Mouse (Mus musculus): ENCODE measurements around the gene Fgfr2. TPM values are rescaled to one million over a fixed set of nuclear protein-coding genes. Genes with fewer than 3 reads are reported as not detected.
A peak's percentile ranks its signal among the peaks of the same experiment; 100 is the strongest.
"Not testable (repeated sequence)": the region's sequence is repeated elsewhere in the genome, so short reads cannot be mapped to it uniquely, and the experiment has no call there.

Fgfr2 gene
- polyA plus RNA-seq, 1 experiment: 52.3 TPM

GRCm38 (mm10) chr7:132443769-132444168 lies 679.4 kb downstream of the Fgfr2 start:
- TF ChIP-seq POLR2A (IDR thresholded peaks at IDR 0.05; ENCODE audit: borderline replicate concordance, extremely low read depth, insufficient read depth, insufficient read length, poor library complexity, severe bottlenecking) (no peak), CTCF (IDR thresholded peaks at IDR 0.05; ENCODE audit: borderline replicate concordance, extremely low read depth, insufficient read depth, insufficient read length) (no peak)
- DNase-seq (ENCODE audit: low read depth): no peak

- no peak for TF ChIP-seq POLR2A (IDR thresholded peaks at IDR 0.05; ENCODE audit: borderline replicate concordance, extremely low read depth, insufficient read depth, insufficient read length, poor library complexity, severe bottlenecking)
- TF ChIP-seq CTCF (IDR thresholded peaks at IDR 0.05; ENCODE audit: borderline replicate concordance, extremely low read depth, insufficient read depth, insufficient read length): no peak
- no peak for DNase-seq (ENCODE audit: low read depth)
Measured at GRCm38 (mm10) chr7:132443134-132443533, 680.0 kb downstream of the Fgfr2 start.

GRCm38 (mm10) chr7:132442133-132442763 lies 680.9 kb downstream of the Fgfr2 start:
- DNase-seq (ENCODE audit: low read depth): not testable (repeated sequence)

GRCm38 (mm10) chr7:132439916-132440315 lies 683.2 kb downstream of the Fgfr2 start:
- TF ChIP-seq CTCF (IDR thresholded peaks at IDR 0.05; ENCODE audit: borderline replicate concordance, extremely low read depth, insufficient read depth, insufficient read length): no peak
- no peak for TF ChIP-seq POLR2A (IDR thresholded peaks at IDR 0.05; ENCODE audit: borderline replicate concordance, extremely low read depth, insufficient read depth, insufficient read length, poor library complexity, severe bottlenecking)
- no peak for DNase-seq (ENCODE audit: low read depth)

DNA sequence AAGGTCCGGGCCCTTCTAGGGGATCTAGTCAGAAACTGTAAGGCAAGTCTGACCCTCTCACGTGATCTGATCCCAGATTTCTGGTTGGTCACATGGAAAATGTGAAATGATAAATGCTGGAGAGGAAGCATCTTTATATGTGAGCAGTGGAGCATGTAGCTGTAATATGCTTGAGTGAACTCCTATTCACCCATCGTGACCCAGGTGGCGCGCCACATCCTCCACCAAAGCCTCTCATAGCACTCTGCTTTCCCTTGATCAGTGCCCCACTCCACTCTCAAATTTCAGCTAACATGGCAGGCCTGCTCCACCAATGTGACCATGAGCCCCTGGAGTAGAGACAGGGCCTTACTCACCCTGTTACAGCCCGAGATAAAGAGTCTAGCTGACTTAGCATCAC lies 685.1 kb downstream of the Fgfr2 start:
- TF ChIP-seq POLR2A (IDR thresholded peaks at IDR 0.05; ENCODE audit: borderline replicate concordance, extremely low read depth, insufficient read depth, insufficient read length, poor library complexity, severe bottlenecking) (no peak), CTCF (IDR thresholded peaks at IDR 0.05; ENCODE audit: borderline replicate concordance, extremely low read depth, insufficient read depth, insufficient read length) (no peak)
- no peak for DNase-seq (ENCODE audit: low read depth)

DNA sequence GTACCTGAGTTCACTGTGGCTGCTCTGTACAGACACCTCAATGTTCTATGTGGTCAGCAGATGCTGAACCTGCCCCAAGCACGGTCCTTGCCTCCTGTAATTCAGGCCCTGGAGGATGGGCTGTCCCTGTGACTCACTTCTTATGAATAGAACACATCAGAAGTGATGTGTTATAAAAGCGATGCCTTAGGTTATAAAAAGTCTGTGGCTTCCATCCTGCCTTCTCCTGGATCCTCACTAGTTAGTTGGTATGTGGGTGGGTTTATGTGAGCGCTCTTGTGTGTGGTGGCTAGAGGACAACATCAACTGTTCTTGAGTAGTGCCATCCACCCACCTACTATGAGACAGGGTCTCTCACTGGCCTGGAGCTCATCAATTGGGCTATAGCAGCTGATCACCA lies 685.7 kb downstream of the Fgfr2 start:
- no peak for DNase-seq (ENCODE audit: low read depth)
- TF ChIP-seq CTCF (IDR thresholded peaks at IDR 0.05; ENCODE audit: borderline replicate concordance, extremely low read depth, insufficient read depth, insufficient read length) (no peak), POLR2A (IDR thresholded peaks at IDR 0.05; ENCODE audit: borderline replicate concordance, extremely low read depth, insufficient read depth, insufficient read length, poor library complexity, severe bottlenecking) (no peak)

DNA sequence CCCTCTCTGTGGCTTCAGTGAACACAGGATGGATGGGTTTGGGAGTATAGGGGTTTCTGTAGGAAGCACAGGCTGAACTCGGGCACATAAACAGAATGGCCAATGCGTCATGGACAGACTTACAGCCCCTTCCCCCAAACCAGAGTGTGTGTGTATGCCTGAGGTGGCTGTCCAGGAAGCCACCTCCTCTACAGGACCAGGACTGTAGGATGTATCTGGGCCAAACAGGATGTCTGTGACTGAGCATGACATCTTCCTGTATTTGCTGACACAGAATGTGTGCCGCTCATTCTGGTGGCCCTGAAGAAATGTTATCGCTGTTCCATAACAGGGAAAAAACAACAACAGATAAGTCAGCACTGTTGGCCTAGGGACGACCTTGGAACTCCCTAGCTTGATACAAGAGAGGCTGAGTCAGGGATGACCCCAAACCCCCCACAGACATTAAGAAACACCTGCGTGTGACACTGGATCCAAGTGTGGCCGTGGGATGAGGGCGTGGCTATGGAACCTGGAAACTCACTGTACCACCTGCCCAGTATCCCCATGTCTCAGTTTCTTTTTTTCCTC lies 687.6 kb downstream of the Fgfr2 start:
- DNase-seq (ENCODE audit: low read depth): no peak
- no peak for TF ChIP-seq CTCF (IDR thresholded peaks at IDR 0.05; ENCODE audit: borderline replicate concordance, extremely low read depth, insufficient read depth, insufficient read length)
- TF ChIP-seq POLR2A (IDR thresholded peaks at IDR 0.05; ENCODE audit: borderline replicate concordance, extremely low read depth, insufficient read depth, insufficient read length, poor library complexity, severe bottlenecking): no peak

DNA sequence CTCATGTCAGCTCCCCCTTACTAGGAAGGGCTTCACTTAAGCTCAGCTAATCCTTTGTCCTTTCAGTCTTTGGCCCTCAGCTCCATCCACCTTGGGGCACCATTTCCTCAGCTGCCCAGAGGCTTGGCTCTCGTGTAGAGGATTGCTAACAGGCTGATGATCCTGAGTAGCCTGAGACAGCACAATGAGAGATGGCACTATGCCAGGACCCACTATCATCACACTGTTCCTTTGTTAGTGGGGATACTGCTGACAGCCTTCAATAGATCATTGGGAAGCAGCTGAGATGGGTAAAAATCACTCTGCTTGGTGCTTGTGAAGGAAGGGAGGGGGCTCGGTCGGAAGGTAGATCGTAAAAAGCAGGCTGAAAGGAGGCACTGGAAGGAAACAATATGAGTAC lies 693.8 kb downstream of the Fgfr2 start:
- DNase-seq (ENCODE audit: low read depth): peak; percentile 78
- TF ChIP-seq CTCF (IDR thresholded peaks at IDR 0.05; ENCODE audit: borderline replicate concordance, extremely low read depth, insufficient read depth, insufficient read length) (no peak), POLR2A (IDR thresholded peaks at IDR 0.05; ENCODE audit: borderline replicate concordance, extremely low read depth, insufficient read depth, insufficient read length, poor library complexity, severe bottlenecking) (no peak)

- no peak for DNase-seq (ENCODE audit: low read depth)
- TF ChIP-seq POLR2A (IDR thresholded peaks at IDR 0.05; ENCODE audit: borderline replicate concordance, extremely low read depth, insufficient read depth, insufficient read length, poor library complexity, severe bottlenecking) (no peak), CTCF (IDR thresholded peaks at IDR 0.05; ENCODE audit: borderline replicate concordance, extremely low read depth, insufficient read depth, insufficient read length) (no peak)
Measured at GRCm38 (mm10) chr7:132428308-132428707, 694.8 kb downstream of the Fgfr2 start.

- no peak for DNase-seq (ENCODE audit: low read depth)
- no peak for TF ChIP-seq POLR2A (IDR thresholded peaks at IDR 0.05; ENCODE audit: borderline replicate concordance, extremely low read depth, insufficient read depth, insufficient read length, poor library complexity, severe bottlenecking)
- TF ChIP-seq CTCF (IDR thresholded peaks at IDR 0.05; ENCODE audit: borderline replicate concordance, extremely low read depth, insufficient read depth, insufficient read length): no peak
Measured at GRCm38 (mm10) chr7:132426069-132426468, 697.1 kb downstream of the Fgfr2 start.

DNA sequence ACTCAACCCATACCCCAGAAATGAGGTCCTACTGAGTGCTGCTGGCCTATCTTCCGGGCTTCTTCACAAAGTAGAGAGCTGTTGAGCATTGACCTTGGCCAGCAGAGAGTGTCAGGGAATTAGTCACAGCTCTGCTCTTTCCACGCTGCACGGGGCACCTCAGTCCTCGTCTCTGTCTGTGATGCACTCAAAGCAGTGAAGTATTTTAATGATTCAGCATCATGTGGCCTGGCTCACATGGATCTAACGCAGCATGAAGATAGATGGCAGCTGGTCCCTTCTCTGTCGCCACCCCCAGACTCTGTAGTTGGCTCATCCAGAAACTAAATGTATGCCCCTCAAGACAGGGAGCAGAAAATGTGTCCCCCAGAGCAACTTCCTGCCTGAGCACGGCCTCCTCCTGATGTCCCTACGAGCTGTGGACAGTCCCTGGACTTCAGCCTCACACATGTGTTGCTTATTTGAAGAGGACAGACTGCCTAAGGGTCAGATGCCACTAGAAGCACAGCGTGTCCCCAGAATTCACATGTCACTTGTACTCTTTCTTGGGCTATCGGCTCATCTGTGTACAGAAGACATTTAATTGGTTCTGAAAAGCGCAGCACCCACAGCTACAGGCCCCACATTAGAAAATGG lies 697.7 kb downstream of the Fgfr2 start:
- no peak for DNase-seq (ENCODE audit: low read depth)
- TF ChIP-seq CTCF (IDR thresholded peaks at IDR 0.05; ENCODE audit: borderline replicate concordance, extremely low read depth, insufficient read depth, insufficient read length): no peak
- no peak for TF ChIP-seq POLR2A (IDR thresholded peaks at IDR 0.05; ENCODE audit: borderline replicate concordance, extremely low read depth, insufficient read depth, insufficient read length, poor library complexity, severe bottlenecking)

- DNase-seq (ENCODE audit: low read depth): no peak
- TF ChIP-seq POLR2A (IDR thresholded peaks at IDR 0.05; ENCODE audit: borderline replicate concordance, extremely low read depth, insufficient read depth, insufficient read length, poor library complexity, severe bottlenecking): no peak
- TF ChIP-seq CTCF (IDR thresholded peaks at IDR 0.05; ENCODE audit: borderline replicate concordance, extremely low read depth, insufficient read depth, insufficient read length): no peak
Measured at GRCm38 (mm10) chr7:132423570-132423969, 699.6 kb downstream of the Fgfr2 start.

Data from brain, embryonic 14.5 days (tissue).